8 mouse cellular contexts compared by ENCODE assay signal in the genomic region with DNA sequence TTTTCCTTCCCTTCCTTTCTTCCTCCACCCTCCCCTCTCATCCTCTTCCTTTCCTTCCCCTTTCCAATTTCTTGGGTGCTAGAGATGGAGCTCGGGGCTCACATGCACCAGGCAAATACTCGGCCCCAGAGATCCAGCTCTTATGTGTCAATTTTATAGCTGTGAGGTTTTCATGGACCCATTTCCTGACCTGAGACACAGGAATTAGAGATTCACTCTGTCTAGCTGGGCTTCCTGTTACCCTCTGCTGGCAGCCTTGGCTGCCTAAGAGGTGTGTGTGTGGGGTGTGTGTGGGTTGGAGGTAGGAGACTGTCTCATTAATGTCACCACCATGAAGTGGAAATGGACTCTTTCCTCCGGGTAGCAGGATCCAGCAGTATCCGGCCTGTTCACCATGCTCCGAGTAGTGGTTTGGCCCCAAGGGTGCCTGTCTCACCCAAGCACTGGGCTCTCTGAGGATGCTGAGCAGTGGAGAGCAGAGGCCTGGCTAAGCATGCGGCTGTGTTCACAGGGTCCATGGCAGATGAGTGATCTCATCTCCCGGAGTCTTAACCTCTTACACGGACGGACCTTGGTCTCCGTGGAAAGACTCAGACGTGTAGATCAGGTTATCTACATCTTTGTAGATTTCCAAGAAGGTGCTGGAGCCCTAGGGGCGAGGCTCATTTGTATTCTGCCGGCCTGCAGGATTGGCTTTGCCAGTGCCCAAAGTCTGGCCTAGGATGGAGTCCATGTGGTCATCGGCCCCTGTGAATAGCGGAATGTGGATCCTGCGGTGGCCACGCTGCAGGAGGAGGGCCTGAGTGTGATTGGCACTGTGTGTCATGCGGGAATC.
"Had no signal": no experiment of that assay in that cellular context is flagged by ENCODE, and none has a peak within 500 bp of the region (broad histone marks: within the 10 kb centered on the region; RNA-seq: fewer than 3 reads in every experiment).

No protein-coding gene starts in this region.

- DNase-seq: kidney, adult 2 months; kidney, postnatal 14 days; lung, adult 2 months; lung, postnatal 4 days; right cerebral cortex, adult 18-20 months; right cerebral cortex, postnatal 25 days; thymus, adult 18-20 months; thymus, postnatal 25 days had no signal
